Mouse (Mus musculus): Measurements from ENCODE around the gene Kcnc1. TPM values are rescaled to one million over a fixed set of nuclear protein-coding genes. Genes with fewer than 3 reads are reported as not detected.
A peak's percentile ranks its signal among the peaks of the same experiment; 100 is the strongest.

Gene Kcnc1
- total and polyA plus RNA-seq, 2 experiments from 2014 or later: 25.0 to 43.7 TPM

GRCm38 (mm10) chr7:46393718-46394511 is 2.4 kb upstream of the Kcnc1 start:
- Histone ChIP-seq H3K36me3 (ENCODE audit: insufficient read depth, low read length) (no peaks in the 10 kb centered on the region), H3K27ac (no peak overlapping the region), H3K9ac (replicated peaks; ENCODE audit: low read length) (no peak overlapping the region), H3K4me3 (ENCODE audit: low read length) (no peak overlapping the region), H3K9me3 (ENCODE audit: low read length) (no peaks in the 10 kb centered on the region), H3K4me2 (ENCODE audit: low read depth, low read length) (no peak overlapping the region), H3K27me3 (ENCODE audit: insufficient read depth, low read length) (no peaks in the 10 kb centered on the region), H3K4me1 (ENCODE audit: insufficient read depth, low read length) (peaks cover 7% of the 10 kb centered on the region)
- no peak for TF ChIP-seq CTCF (IDR thresholded peaks at IDR 0.05; ENCODE audit: low read depth)
- ATAC-seq (no peak), DNase-seq (ENCODE audit: low spot score) (no peak)
- 49% methylated on average over 12 of the region's 12 CpGs for WGBS

- no peaks in the 10 kb centered on the region for H3K27me3 ChIP-seq (ENCODE audit: insufficient read depth, low read length)
- no peak overlapping the region for H3K4me3 ChIP-seq (ENCODE audit: low read length)
- 71% methylated on average over 4 of the region's 4 CpGs for WGBS
- TF ChIP-seq CTCF (IDR thresholded peaks at IDR 0.05; ENCODE audit: low read depth): no peak
- H3K4me1 ChIP-seq (ENCODE audit: insufficient read depth, low read length): peaks cover 17% of the 10 kb centered on the region
- ATAC-seq: no peak
- no peaks in the 10 kb centered on the region for H3K9me3 ChIP-seq (ENCODE audit: low read length)
- H3K9ac ChIP-seq (replicated peaks; ENCODE audit: low read length): no peak overlapping the region
- H3K4me2 ChIP-seq (ENCODE audit: low read depth, low read length): no peak overlapping the region
- no peaks in the 10 kb centered on the region for H3K36me3 ChIP-seq (ENCODE audit: insufficient read depth, low read length)
- no peak for DNase-seq (ENCODE audit: low spot score)
- no peak overlapping the region for H3K27ac ChIP-seq
Measured at GRCm38 (mm10) chr7:46394933-46395332, 1.4 kb upstream of the Kcnc1 start.

DNA sequence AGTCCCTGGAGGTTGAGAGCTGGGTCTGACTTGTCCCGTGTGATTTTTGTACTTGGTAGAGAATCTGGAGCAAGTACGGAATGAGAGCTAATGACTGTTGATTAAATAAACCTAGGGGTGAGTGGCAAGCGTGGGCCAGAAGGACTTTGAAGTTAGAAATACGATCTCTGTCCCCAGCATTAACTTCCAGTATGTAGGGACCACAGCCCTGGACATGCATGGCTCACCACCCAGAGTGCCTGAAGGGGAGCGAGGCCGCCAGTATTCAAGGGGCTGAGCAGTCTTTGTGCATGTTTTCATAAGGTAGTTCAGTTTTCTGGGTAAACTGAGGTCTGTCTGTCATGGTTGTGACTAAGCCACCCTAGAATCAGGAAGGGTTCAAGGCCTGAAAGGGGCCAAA is 726 bp upstream of the Kcnc1 start:
- Histone ChIP-seq H3K4me1 (ENCODE audit: insufficient read depth, low read length) (peaks cover 17% of the 10 kb centered on the region), H3K27ac (no peak overlapping the region), H3K9ac (replicated peaks; ENCODE audit: low read length) (no peak overlapping the region), H3K36me3 (ENCODE audit: insufficient read depth, low read length) (no peaks in the 10 kb centered on the region), H3K27me3 (ENCODE audit: insufficient read depth, low read length) (no peaks in the 10 kb centered on the region), H3K4me2 (ENCODE audit: low read depth, low read length) (peak overlapping the region; percentile 74), H3K9me3 (ENCODE audit: low read length) (no peaks in the 10 kb centered on the region), H3K4me3 (ENCODE audit: low read length) (peak overlapping the region; percentile 81; the same call in 1 of the 2 replicates)
- 46% methylated on average over 6 of the region's 6 CpGs for WGBS
- DNase-seq (ENCODE audit: low spot score) (no peak), ATAC-seq (no peak)
- TF ChIP-seq CTCF (IDR thresholded peaks at IDR 0.05; ENCODE audit: low read depth): no peak

GRCm38 (mm10) chr7:46396928-46397731 is 833 bp downstream of the Kcnc1 start:
- Histone ChIP-seq H3K4me1 (ENCODE audit: insufficient read depth, low read length) (peaks cover 29% of the 10 kb centered on the region), H3K9me3 (ENCODE audit: low read length) (no peaks in the 10 kb centered on the region), H3K4me2 (ENCODE audit: low read depth, low read length) (peak overlapping the region; percentile 74), H3K27ac (peak overlapping the region; percentile 86), H3K4me3 (ENCODE audit: low read length) (peak overlapping the region; percentile 81), H3K36me3 (ENCODE audit: insufficient read depth, low read length) (no peaks in the 10 kb centered on the region), H3K27me3 (ENCODE audit: insufficient read depth, low read length) (no peaks in the 10 kb centered on the region), H3K9ac (replicated peaks; ENCODE audit: low read length) (peak overlapping the region; percentile 94)
- 1% methylated on average over 50 of the region's 64 CpGs for WGBS
- ATAC-seq: peak; percentile 50
- DNase-seq (ENCODE audit: low spot score): peak; percentile 76
- TF ChIP-seq CTCF (IDR thresholded peaks at IDR 0.05; ENCODE audit: low read depth): peak; percentile 57

GRCm38 (mm10) chr7:46397732-46398333 is 1.5 kb downstream of the Kcnc1 start:
- H3K36me3 ChIP-seq (ENCODE audit: insufficient read depth, low read length): no peaks in the 10 kb centered on the region
- no peaks in the 10 kb centered on the region for H3K9me3 ChIP-seq (ENCODE audit: low read length)
- TF ChIP-seq CTCF (IDR thresholded peaks at IDR 0.05; ENCODE audit: low read depth): no peak
- H3K9ac ChIP-seq (replicated peaks; ENCODE audit: low read length): peak overlapping the region; percentile 94
- DNase-seq (ENCODE audit: low spot score) (no peak), ATAC-seq (no peak)
- 5% methylated on average over 70 of the region's 70 CpGs for WGBS
- peaks cover 29% of the 10 kb centered on the region for H3K4me1 ChIP-seq (ENCODE audit: insufficient read depth, low read length)
- H3K4me3 ChIP-seq (ENCODE audit: low read length): peak overlapping the region; percentile 81
- H3K27ac ChIP-seq: peak overlapping the region; percentile 86; the same call in 1 of the 2 replicates
- H3K27me3 ChIP-seq (ENCODE audit: insufficient read depth, low read length): no peaks in the 10 kb centered on the region
- peak overlapping the region; percentile 74 for H3K4me2 ChIP-seq (ENCODE audit: low read depth, low read length)

DNA sequence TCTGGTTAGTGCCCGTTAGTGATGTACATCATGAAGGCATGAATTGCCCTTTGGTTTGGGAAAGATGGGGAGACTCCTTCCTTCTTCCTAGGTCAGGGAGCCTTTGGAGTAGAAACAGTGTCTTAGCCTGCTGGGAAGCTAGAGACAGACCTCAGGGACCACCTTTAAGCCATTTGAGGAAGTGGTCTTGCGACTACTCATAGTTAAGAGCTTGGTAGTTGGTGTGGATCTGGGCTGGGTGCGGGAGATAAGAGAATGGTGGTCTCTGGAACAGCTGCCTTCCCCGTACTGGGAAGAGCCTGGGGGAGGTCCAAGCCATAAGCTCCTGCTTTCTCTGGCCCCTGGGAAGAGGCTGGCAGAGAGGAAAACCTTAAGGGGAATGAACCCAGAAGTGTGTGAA is 2.3 kb downstream of the Kcnc1 start:
- no peak for DNase-seq (ENCODE audit: low spot score)
- 37% methylated on average over 4 of the region's 4 CpGs for WGBS
- TF ChIP-seq CTCF (IDR thresholded peaks at IDR 0.05; ENCODE audit: low read depth): no peak
- Histone ChIP-seq H3K4me3 (ENCODE audit: low read length) (peak overlapping the region; percentile 81), H3K36me3 (ENCODE audit: insufficient read depth, low read length) (no peaks in the 10 kb centered on the region), H3K9me3 (ENCODE audit: low read length) (no peaks in the 10 kb centered on the region), H3K9ac (replicated peaks; ENCODE audit: low read length) (peak overlapping the region; percentile 94), H3K4me1 (ENCODE audit: insufficient read depth, low read length) (peaks cover 32% of the 10 kb centered on the region), H3K27me3 (ENCODE audit: insufficient read depth, low read length) (no peaks in the 10 kb centered on the region), H3K27ac (no peak overlapping the region), H3K4me2 (ENCODE audit: low read depth, low read length) (peak overlapping the region; percentile 74)
- ATAC-seq: no peak

Data from hindbrain, postnatal 0 days (tissue).